Mouse (Mus musculus) kidney, adult 18-20 months (tissue): ENCODE measurements around the gene Ppip5k2.

Experiments used
- DNase-seq: peaks from one replicate; pipeline ENCODE4 v3.0.0; 2021

Gene Ppip5k2

GRCm38 (mm10) chr1:97660687-97661405 is 109.4 kb downstream of the Ppip5k2 start:
- DNase-seq, result peak; percentile 78

- no peak for DNase-seq
Observed at GRCm38 (mm10) chr1:97659405-97659804, 110.8 kb downstream of the Ppip5k2 start.

DNA sequence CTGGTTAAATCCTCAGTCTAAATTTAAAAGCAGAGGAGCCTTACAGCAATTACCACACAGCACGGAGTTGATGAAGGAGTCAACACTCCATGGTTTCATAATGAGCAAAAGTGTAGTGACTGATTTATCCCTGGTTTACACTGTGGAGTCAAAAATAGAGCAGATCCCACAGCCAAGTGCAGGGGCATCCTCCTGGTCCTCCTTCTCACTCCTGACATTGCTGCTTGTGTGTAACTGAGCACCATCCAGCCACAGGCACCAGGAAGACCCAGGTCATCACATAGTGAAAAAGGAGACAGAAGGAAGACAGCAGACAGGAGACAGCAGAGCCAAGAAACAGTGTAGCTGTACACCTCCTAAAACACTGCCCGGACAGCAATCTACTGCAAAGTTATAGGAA is 112.4 kb downstream of the Ppip5k2 start:
- no peak for DNase-seq

GRCm38 (mm10) chr1:97657201-97657600 is 113.0 kb downstream of the Ppip5k2 start:
- DNase-seq, result no peak
